Mouse (Mus musculus): ENCODE results near the gene Farp1. TPM values are rescaled to one million over a fixed set of nuclear protein-coding genes. Genes with fewer than 3 reads are reported as not detected.
A peak's percentile ranks its signal among the peaks of the same experiment; 100 is the strongest.
"Not testable (repeated sequence)": the region's sequence is repeated elsewhere in the genome, so short reads cannot be mapped to it uniquely, and the experiment has no call there.

The Farp1 gene
- total RNA-seq, 1 experiment from 2014 or later, result 0.50 TPM

GRCm38 (mm10) chr14:121172065-121173036 lies 137.4 kb downstream of the Farp1 start:
- no peak for ATAC-seq (replicated peaks; ENCODE audit: low read depth, poor library complexity, severe bottlenecking)

- peak; percentile 98 for ATAC-seq (replicated peaks; ENCODE audit: low read depth, poor library complexity, severe bottlenecking)
These were observed 140.4 kb downstream of the Farp1 start for GRCm38 (mm10) chr14:121175385-121175784.

DNA sequence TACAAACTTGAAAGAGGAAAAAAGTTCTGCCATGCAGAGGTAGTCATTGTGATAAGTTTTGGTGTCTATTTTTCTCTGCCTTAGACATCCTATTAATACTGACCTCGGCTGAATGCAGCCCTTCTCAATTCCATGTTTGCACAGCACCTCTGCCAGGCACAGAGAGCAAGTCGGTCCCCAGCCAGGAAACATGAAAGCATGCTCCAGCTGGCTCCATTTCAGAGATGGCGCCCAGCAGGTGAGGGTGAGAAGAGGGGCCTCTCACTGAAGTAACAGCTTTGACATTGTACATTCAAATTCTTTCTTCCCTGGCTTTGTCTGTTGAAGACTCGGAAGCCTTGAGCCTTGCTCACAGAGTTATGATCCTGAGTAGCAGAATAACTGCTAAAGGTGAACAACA lies 140.9 kb downstream of the Farp1 start:
- ATAC-seq (replicated peaks; ENCODE audit: low read depth, poor library complexity, severe bottlenecking), result no peak

- ATAC-seq (replicated peaks; ENCODE audit: low read depth, poor library complexity, severe bottlenecking), result no peak
These were observed 142.9 kb downstream of the Farp1 start for GRCm38 (mm10) chr14:121177907-121178306.

GRCm38 (mm10) chr14:121180611-121181010 lies 145.6 kb downstream of the Farp1 start:
- ATAC-seq (replicated peaks; ENCODE audit: low read depth, poor library complexity, severe bottlenecking), result no peak

- no peak for ATAC-seq (replicated peaks; ENCODE audit: low read depth, poor library complexity, severe bottlenecking)
These were observed 146.8 kb downstream of the Farp1 start for GRCm38 (mm10) chr14:121181798-121182197.

DNA sequence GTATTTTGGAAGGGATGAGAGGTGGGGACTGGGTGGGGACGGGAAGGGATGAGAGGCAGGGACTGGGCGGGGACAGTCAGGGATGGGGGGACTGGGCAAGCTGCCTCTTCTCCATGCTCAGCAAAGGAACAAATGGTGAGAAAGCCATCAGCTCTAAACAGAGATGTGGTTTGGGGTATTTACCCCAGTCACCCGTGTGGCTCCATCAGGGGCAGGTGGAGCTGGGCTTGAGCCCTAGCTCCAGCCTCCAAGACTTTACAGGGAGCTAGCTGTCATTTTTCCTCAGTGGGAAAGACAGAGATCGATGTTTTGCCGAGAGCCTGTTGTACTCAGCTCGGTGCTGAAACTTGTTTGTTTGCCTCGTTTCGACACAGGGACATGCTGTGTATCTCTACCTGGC lies 148.0 kb downstream of the Farp1 start:
- no peak for ATAC-seq (replicated peaks; ENCODE audit: low read depth, poor library complexity, severe bottlenecking)

GRCm38 (mm10) chr14:121183414-121184130 lies 148.6 kb downstream of the Farp1 start:
- ATAC-seq (replicated peaks; ENCODE audit: low read depth, poor library complexity, severe bottlenecking), result no peak

DNA sequence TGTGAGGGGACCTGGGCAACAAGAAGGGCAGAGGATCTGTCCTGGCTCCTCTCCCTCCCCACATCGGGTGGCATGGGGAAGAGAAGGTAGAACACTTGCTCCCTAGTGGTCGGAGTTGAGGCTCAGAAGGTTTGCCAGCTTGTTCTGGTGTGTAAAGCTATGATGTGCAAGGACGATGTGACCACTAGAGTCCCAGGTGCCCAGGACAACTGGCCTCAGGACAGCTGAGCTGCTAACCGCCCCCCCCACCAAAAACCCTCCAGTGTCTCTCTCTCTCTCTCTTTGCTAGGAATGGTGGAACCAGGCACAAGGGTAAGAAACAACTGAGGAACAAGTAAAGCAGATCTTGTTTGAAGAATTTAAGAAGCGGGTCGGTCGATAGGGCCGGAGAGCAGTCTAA lies 149.4 kb downstream of the Farp1 start:
- no peak for ATAC-seq (replicated peaks; ENCODE audit: low read depth, poor library complexity, severe bottlenecking)

DNA sequence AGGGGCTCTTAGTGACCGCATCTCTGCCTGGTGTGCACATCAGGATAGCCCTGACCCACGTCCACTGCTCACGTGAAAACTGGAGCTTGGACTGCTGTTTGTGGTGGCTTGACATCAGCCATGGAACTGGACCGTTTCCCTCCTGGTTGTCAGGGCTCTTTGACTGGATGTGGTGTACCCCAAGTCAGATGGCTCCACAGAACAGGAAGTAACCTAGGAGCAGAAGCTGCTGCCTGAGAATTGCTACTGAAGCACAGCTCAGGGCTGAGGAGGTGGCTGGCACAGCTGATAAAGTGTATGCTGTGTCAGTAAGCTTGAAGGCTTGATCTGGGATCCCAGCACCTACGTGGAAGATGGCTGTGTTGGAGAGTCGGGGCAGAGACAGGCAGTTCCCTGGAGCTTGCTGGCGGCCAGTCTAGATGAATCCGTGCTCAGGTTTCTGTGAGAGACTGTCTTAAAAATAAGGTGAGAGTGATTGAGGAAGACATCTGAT lies 151.4 kb downstream of the Farp1 start:
- ATAC-seq (replicated peaks; ENCODE audit: low read depth, poor library complexity, severe bottlenecking), result peak; percentile 93

DNA sequence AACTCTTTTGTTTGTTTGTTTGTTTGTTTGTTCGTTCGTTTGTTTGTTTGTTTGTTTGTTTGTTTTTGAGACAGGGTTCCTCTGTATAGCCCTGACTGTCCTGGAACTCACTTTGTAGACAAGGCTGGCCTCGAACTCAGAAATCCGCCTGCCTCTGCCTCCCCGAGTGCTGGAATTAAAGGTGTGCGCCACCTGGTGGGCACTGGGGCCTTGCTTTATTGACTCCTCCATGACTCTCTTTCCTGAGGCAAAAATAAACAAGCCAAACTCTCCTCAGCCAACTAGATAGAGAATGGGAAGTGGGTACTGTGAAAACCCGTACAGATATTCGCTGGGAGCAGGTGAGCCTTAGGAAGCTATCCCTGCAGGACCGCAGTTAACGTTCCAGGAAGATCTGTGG lies 154.8 kb downstream of the Farp1 start:
- not testable (repeated sequence) for ATAC-seq (replicated peaks; ENCODE audit: low read depth, poor library complexity, severe bottlenecking)

DNA sequence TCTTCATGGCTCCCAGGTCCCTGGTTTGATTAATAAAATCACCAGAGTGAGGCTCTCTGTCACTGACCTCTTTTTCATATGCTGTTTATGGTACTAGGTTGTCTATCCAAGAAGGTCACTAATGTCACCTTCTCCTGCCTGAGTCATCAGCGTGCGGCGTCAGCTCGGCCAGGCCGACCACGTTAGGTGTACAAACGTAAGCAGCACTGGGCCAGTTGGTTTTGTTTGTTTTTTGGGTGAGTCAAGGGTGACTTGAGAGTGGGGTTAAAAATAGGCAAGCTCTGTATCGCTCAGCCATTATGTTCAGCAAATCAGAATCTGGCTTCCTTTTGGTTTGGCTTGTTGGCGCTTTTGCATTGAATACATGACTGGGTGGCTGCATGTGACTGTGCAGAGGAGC lies 155.4 kb downstream of the Farp1 start:
- no peak for ATAC-seq (replicated peaks; ENCODE audit: low read depth, poor library complexity, severe bottlenecking)

DNA sequence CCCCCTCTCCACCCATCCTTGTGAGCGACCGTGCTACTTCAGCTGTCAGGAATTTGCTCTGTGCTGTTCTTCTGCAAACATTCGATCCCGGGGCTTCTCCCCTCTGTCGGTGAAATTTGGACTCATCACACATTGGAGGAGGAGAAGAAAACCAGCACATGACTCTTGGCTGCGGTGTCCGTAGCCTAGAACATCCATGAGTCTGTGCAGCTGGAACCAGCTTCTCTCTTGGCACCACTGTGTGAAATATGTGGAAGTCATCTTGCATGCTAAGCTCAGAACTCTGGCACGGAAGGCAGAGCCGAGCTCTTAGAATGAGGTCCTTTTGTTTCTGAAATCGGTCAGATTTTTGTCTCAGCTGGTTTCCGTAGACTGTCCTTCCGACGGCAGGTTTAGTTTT lies 156.7 kb downstream of the Farp1 start:
- ATAC-seq (replicated peaks; ENCODE audit: low read depth, poor library complexity, severe bottlenecking), result no peak

GRCm38 (mm10) chr14:121192394-121192793 lies 157.4 kb downstream of the Farp1 start:
- ATAC-seq (replicated peaks; ENCODE audit: low read depth, poor library complexity, severe bottlenecking), result no peak

DNA sequence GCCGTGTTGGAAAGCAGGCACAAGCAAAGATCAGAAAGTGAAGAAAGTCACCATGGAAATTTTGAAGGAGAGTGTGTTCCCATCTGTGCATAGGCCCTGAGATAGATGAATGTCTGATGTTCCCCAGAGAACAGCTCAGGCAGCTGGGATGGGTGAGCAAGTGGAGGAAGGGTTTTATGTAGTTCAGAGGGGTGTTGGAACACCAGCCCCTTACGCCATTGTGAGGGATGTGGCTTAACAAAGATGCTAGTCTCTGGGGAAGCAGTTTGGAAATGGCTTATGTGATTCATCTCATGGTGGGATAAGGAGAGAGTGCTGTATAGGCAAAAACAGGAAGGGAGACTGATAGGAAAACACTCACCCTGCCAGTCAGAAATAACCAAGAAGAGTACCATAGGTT lies 159.0 kb downstream of the Farp1 start:
- no peak for ATAC-seq (replicated peaks; ENCODE audit: low read depth, poor library complexity, severe bottlenecking)

- no peak for ATAC-seq (replicated peaks; ENCODE audit: low read depth, poor library complexity, severe bottlenecking)
These were observed 164.0 kb downstream of the Farp1 start for GRCm38 (mm10) chr14:121198915-121199572.

DNA sequence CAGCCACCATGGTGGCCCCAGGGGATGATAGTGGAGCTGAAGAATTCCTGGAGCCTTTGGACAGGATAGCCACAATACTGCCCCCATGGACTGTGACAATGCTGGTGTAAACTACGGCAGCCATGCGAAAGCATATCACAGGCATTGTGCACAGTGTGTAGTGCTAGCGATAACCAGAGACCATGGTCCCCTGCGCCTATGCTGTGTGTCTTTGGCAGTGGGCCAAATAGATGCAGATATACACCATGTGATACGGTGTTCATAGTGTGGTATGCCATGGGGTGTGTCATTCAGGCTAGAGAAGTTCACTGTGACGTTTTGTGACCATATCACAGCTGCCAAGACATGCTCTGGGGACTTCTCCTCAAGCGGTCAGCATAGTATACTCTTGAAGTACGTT lies 164.8 kb downstream of the Farp1 start:
- peak; percentile 60 for ATAC-seq (replicated peaks; ENCODE audit: low read depth, poor library complexity, severe bottlenecking)

- ATAC-seq (replicated peaks; ENCODE audit: low read depth, poor library complexity, severe bottlenecking), result no peak
These were observed 165.4 kb downstream of the Farp1 start for GRCm38 (mm10) chr14:121200353-121200752.

- ATAC-seq (replicated peaks; ENCODE audit: low read depth, poor library complexity, severe bottlenecking), result no peak
These were observed 166.2 kb downstream of the Farp1 start for GRCm38 (mm10) chr14:121201178-121201577.

DNA sequence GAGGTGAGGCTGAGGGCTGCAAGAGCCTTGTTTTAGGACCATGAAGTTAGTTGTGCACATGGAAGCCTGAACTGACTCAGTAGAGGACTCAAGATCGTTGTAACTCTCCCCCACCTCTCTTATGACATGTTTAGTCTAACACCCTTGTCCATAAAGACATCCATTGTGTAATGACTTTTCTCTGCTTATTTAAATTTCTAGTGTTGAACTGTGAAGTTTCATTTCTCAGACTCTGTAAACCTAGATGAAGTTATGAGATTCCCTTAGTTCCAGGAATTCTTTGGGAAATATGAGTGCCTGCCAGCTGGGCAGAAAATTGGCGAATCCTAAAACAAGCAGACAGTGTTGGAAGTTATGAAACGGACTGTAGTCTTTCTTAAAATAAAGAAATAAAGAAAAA lies 170.5 kb downstream of the Farp1 start:
- ATAC-seq (replicated peaks; ENCODE audit: low read depth, poor library complexity, severe bottlenecking), result no peak
